Mouse (Mus musculus): Measurements from ENCODE around the gene St6gal1.

The St6gal1 gene

GRCm38 (mm10) chr16:23333875-23334551, 109.5 kb downstream of the St6gal1 start:
- no peak for DNase-seq (ENCODE audit: low read depth, low spot score)

DNA sequence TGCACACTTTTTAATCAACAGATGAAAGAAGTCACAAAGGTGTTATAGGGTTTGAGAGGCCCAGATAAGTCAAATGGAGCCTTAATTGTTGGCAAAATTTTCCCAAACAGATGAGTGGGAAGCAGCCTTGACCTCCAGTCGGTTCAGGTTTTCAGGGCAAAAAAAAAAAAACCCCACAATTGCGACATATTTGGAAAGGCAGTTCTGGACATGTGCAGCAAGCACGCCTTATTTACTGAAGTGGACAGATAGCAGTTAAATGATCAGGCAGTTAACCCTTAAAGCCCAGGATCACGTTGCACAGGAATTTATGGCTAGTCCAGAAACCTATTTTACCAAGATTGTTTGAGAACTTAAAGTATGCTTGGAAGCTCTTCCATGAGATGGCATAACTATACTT, 112.8 kb downstream of the St6gal1 start:
- DNase-seq (ENCODE audit: low read depth, low spot score): no peak

- no peak for DNase-seq (ENCODE audit: low read depth, low spot score)
Observed at GRCm38 (mm10) chr16:23341254-23341653, 116.7 kb downstream of the St6gal1 start.

DNA sequence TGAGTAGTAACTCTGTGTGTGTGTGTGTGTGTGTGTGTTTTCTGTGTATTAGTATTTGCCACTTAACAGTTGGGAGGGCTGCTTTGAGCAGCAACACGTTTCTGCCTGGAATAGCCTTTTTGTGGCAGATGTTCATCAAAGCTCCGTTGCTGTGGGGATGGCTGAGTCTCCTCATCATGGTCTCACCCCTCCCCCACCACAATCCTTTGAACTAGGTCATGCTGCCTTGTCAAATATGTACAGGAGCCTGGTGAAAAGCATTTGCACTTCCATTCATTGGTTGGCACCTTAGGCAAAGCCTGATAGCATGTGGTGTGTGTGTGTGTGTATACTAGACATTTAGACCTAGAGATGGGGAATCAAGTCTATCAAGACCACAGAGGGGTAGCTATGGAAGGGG, 126.3 kb downstream of the St6gal1 start:
- no peak for DNase-seq (ENCODE audit: low read depth, low spot score)

DNA sequence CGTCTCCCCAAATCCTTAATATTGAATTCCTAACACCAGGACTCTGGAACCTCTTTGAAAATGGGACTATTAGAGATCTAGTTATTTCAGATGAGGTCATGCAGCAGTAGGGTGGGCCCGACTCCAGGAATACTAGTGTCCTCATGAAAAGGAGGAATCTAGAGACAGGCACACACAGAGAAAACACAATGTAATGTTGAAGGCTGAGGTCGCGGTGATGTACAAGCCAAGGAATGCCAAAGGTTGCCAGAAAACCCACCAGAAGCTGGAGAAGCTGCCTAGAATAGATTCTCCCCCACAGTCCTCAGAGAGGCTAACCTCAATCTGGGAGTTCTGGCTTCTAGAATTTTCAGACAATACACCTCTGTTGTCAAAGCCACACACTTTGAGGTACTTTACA, 136.5 kb downstream of the St6gal1 start:
- no peak for DNase-seq (ENCODE audit: low read depth, low spot score)

GRCm38 (mm10) chr16:23361434-23361970, 137.0 kb downstream of the St6gal1 start:
- DNase-seq (ENCODE audit: low read depth, low spot score): no peak

DNA sequence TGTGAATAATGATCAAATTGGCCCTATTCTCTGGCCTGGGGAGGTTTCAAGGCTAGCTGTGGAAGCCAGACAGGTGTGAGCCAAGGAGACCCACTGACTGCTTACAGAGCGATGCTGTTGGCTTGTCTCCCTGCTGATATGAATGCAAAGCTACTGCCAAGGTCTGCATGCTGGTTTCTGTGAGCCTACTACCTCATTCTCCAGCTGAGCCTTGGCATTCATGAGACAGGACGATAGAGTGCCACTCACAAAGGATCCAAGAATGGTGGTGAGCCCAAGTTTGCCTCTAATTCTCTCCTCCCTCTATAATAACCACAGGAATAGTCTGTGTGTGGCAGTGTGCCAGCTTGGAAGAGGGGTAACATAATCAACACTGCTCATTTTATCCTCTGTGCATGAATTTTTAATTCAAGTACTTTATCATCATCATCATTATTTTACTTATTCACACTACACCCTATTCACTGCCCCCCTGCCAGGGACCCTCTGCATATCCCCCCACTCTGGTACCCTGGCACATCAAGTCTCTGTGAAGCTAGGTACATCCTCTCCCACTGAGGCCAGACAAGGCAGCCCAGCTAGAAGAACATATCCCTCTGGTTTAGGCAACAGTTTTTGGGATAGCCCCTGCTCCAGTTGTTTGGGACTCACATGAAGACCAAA, 139.9 kb downstream of the St6gal1 start:
- DNase-seq (ENCODE audit: low read depth, low spot score): no peak

GRCm38 (mm10) chr16:23369124-23369523, 144.6 kb downstream of the St6gal1 start:
- no peak for DNase-seq (ENCODE audit: low read depth, low spot score)

DNA sequence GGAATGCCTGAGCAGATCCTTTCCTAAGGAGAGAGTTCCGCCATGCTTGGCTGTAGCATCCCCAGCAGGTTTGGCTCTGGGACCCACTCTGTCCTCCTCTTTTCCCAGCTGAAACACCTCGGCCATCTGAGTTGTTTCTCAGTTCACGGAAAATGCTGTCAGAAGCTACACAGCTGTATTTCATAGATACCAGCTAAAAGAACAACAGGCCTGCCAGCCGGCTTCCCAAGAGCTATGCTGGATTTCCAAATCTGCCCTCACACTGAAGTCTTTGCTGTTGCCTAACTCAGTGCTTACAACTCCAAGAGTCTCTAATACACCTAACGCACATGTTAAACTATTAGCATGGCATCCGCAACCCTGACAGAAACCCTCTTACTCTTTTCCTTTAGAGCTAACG, 146.2 kb downstream of the St6gal1 start:
- DNase-seq (ENCODE audit: low read depth, low spot score): no peak

DNA sequence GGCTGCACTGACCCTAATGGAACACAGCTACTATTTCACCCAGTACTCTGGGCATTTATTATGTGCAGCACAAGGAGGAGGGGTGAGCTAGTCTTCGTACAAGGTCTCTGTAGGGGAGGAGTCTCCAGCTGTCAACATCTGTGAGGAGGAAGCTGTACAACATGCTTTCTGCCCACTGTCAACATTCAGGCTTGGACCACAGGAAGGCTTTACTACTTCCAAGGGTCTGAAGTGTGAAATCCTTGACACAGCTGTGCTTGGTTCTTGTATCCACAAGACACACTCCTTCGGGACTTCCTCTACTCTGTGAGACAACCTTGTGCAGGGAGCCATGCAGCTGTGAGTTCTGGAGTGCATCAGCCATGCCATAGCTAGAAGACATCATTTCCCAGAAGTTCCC, 147.8 kb downstream of the St6gal1 start:
- no peak for DNase-seq (ENCODE audit: low read depth, low spot score)

DNA sequence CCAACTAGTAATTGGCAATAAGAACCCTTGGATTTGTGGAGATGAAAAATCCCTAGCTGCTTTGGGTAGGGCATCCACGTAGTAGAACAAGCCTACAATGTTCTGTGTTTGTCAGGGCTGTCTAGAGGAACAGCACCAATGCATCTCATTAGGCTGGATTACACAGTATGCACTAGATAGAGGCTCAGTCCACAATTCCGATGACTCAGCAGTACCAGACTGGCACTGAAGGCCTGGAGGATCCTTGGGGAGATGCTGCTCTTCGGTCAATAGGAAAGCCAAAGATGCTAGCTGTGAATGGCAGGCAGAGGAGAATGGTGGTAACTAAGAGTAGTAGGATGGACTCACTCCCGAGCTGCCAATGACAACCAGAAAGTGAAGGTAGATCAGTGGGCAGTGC, 149.5 kb downstream of the St6gal1 start:
- DNase-seq (ENCODE audit: low read depth, low spot score): no peak

DNA sequence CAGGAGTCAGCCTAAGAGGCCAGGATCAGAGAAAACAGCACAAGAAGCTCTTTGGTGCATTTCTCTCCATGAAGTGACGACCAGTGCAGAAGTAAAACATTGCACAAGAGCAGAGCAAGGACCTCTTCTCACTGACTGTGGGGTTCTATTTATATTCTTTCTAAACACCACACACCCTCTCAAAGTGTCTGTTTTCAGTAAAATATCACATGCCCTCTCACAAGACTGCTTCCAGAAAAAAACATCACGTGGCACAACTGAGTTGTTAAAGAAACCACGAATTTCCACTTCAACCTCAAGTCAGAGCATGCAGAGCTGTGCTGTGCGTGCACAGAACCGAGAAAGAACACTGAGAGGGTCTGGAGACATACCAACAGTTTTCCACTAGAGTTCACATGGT, 150.4 kb downstream of the St6gal1 start:
- DNase-seq (ENCODE audit: low read depth, low spot score): no peak

- peak; percentile 6 for DNase-seq (ENCODE audit: low read depth, low spot score)
Observed at GRCm38 (mm10) chr16:23376189-23376588, 151.6 kb downstream of the St6gal1 start.

DNA sequence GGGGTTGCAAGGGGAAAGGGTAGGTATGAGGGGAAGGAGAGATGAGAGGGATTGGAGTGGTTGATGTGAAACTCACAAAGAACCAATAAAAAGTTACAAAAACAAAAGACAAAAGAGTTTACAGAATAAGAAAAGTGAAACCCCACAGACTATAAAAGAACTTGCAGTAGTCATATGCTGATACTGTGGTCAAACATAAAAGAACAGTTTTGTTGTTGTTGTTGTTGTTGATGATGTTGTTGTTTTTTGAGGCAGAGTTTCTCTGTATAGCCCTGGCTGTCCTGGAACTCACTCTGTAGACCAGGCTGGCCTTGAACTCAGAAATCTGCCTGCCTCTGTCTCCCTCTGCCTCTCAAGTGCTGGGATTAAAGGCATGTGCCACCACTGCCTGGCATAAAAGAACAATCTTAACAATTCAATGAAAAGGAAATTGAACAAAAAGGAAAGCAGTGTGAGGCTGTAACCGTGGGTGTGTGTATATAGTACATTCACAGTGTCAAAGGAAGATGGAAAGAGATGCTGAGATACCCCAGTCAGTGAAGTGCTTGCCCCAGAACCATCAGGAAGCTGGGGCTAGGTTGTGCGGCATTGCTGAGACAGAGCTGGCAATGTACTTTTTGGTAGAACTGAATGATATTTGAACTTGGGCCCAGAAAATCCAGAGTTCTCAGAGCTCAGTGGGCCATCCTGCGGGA, 155.1 kb downstream of the St6gal1 start:
- no peak for DNase-seq (ENCODE audit: low read depth, low spot score)

GRCm38 (mm10) chr16:23384304-23384703, 159.8 kb downstream of the St6gal1 start:
- DNase-seq (ENCODE audit: low read depth, low spot score): peak; percentile 56

GRCm38 (mm10) chr16:23397931-23398330, 173.4 kb downstream of the St6gal1 start:
- no peak for DNase-seq (ENCODE audit: low read depth, low spot score)

DNA sequence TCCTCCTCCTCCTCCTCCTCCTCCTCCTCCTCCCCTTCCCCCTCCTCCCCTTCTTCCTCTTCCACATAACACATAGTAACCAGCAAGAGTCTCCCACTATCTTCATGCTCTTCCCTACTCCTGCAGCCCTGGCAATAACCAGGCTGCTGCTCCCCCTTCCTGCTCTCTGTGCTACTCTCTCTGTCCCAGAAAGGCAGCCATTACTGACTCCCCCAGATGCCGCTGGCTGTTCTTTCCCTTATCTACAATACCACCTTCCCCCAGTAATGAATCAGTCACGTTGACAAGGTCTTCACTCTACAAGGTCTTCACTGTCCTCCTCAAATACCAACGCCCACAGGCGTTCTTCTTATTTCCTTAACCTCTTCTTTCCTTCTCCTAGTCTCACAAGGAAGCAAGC, 176.9 kb downstream of the St6gal1 start:
- no peak for DNase-seq (ENCODE audit: low read depth, low spot score)

DNA sequence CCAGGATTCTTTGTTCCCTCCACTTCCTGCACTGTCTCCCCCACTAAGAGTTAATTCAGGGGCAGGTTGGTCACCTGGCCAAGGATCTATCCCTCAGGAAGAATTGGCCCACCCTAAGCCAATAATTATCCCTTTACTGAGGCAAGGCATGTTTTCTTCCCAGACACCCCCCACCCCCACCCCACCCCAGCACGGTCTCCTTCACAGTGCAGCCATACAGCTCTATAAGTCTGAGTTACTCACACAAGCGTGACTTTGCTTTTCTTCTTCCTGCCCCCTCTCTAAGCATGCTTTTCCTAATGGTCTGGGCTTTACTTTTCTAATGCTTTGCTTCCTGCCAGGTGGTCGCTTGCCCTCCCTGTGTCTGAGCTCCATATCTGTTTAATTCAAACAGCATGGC, 177.4 kb downstream of the St6gal1 start:
- no peak for DNase-seq (ENCODE audit: low read depth, low spot score)

DNA sequence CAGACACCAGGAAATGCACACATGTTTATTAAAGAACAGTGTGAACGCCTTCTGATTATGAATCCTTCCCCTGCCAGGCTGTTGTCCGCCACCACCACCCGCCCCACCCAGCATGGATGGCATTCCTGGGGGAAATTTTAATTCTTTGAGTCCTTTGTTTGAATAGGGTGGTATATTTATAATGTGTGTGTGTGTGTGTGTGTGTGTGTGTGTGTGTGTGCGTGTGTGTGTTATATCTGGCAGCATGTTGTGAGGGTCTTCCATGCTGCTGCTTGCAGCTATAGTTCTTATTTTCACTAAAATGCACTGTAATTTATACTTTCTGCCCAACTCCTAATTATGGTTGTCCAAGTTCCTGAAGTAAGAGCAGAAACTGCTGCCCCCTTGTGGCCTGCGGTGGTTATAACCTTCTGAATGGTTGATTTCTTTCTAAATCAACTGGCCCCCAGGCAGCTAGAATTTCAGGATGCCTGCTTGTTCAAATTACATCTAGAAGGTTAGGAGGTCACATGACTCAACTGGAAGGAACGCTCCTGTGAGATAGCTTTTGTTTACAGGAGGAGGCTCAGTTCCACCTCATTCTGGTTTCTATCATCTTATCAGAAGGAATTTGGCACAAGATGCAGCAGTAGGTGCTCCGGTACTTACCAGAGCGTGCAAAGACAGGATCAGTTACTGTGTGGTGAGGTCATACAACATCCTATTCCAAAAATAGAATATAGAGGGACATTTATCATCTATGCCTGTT, 178.6 kb downstream of the St6gal1 start:
- peak; percentile 75 for DNase-seq (ENCODE audit: low read depth, low spot score)

Measured in R1 (cell line).